Mouse (Mus musculus) lung, adult 2 months (tissue): ENCODE data around the gene Mogs.

ENCODE experiments used
- CTCF ChIP-seq: fragments of 200-500 bp; IDR thresholded peaks from 2 replicates; pipeline ENCODE4 v1.5.1; 2011; ENCODE audit warnings: mild to moderate bottlenecking, low read length, control low read depth; ENCODE audit not compliant: insufficient read depth
- POLR2A ChIP-seq: fragments of 200-500 bp; IDR thresholded peaks from 2 replicates; pipeline ENCODE4 v1.6.1; 2011; ENCODE audit warnings: low read depth, mild to moderate bottlenecking, control low read depth, low read length, borderline replicate concordance; ENCODE audit errors: extremely low read depth

- TF ChIP-seq POLR2A (no peak), CTCF (no peak)
Observed at GRCm38 (mm10) chr6:83068706-83069487, 46.4 kb upstream of the Mogs start.
